Mouse (Mus musculus) MN1 (cell line): ENCODE measurements around the gene Prr11.
"Not testable (repeated sequence)": the region's sequence is repeated elsewhere in the genome, so short reads cannot be mapped to it uniquely, and the experiment has no call there.

Experiments
- DNase-seq: peaks from one replicate; pipeline ENCODE4 v3.0.0-alpha.2; 2016; ENCODE audit warnings: low spot score

Prr11 gene

GRCm38 (mm10) chr11:87108409-87108754 lies at the start of gene Prr11:
Prr11 (minus strand) TSS chr11:87108708.
- no peak for DNase-seq

GRCm38 (mm10) chr11:87158012-87158411 lies 49.5 kb upstream of the Prr11 start:
- DNase-seq, result no peak

- peak; percentile 14 for DNase-seq
These were observed 27.7 kb upstream of the Prr11 start for GRCm38 (mm10) chr11:87136233-87136632.

GRCm38 (mm10) chr11:87126824-87127816 lies 18.6 kb upstream of the Prr11 start, which contains the start of gene Trim37:
Trim37 (plus strand) TSS chr11:87127077.
- DNase-seq, result peak; percentile 95

GRCm38 (mm10) chr11:87126281-87126823 lies 17.8 kb upstream of the Prr11 start:
- DNase-seq, result no peak

- no peak for DNase-seq
These were observed 17.1 kb upstream of the Prr11 start for GRCm38 (mm10) chr11:87125562-87125961.

GRCm38 (mm10) chr11:87121864-87122263 lies 13.4 kb upstream of the Prr11 start:
- no peak for DNase-seq

GRCm38 (mm10) chr11:87110172-87110909 lies 1.8 kb upstream of the Prr11 start:
- no peak for DNase-seq

GRCm38 (mm10) chr11:87109519-87110171 lies 1.1 kb upstream of the Prr11 start:
- peak; percentile 48 for DNase-seq

- DNase-seq, result peak; percentile 99
These were observed 429 bp upstream of the Prr11 start, which contains the start of gene Ska2 for GRCm38 (mm10) chr11:87108755-87109518. Ska2 (plus strand) TSS chr11:87109234.

GRCm38 (mm10) chr11:87087142-87087541 lies 21.4 kb downstream of the Prr11 start:
- DNase-seq, result no peak

GRCm38 (mm10) chr11:87086290-87086984 lies 22.1 kb downstream of the Prr11 start, which contains the start of gene Smg8:
Smg8 (minus strand) TSS chr11:87086774.
- DNase-seq, result peak; percentile 86

GRCm38 (mm10) chr11:87085461-87085860 lies 23.0 kb downstream of the Prr11 start:
- DNase-seq, result no peak

- DNase-seq, result no peak
These were observed 24.8 kb downstream of the Prr11 start for GRCm38 (mm10) chr11:87083712-87084111.

- peak; percentile 94 for DNase-seq
These were observed 34.6 kb downstream of the Prr11 start, which contains the start of gene Gdpd1 for GRCm38 (mm10) chr11:87073866-87074440. Gdpd1 (minus strand) TSS chr11:87074062.

GRCm38 (mm10) chr11:87073343-87073865 lies 35.1 kb downstream of the Prr11 start:
- peak; percentile 88 for DNase-seq

- no peak for DNase-seq
These were observed 46.4 kb downstream of the Prr11 start for GRCm38 (mm10) chr11:87062087-87062486.

- DNase-seq, result no peak
These were observed 48.1 kb downstream of the Prr11 start for GRCm38 (mm10) chr11:87060410-87060809.

- no peak for DNase-seq
These were observed 52.2 kb downstream of the Prr11 start for GRCm38 (mm10) chr11:87056286-87056685.

- not testable (repeated sequence) for DNase-seq
These were observed 59.6 kb downstream of the Prr11 start for GRCm38 (mm10) chr11:87048900-87049299.
